Mouse (Mus musculus) midbrain, embryonic 10.5 days (tissue): ENCODE results near the gene Ifna15. TPM values are rescaled to one million over a fixed set of nuclear protein-coding genes. Genes with fewer than 3 reads are reported as not detected.

Experiments
- polyA plus RNA-seq: library from polyadenylated mRNA; unstranded; fragments of >200 nt; fragmentation: Nextera tagmentation; extraction: Ambion mirVana; gene quantifications from 2 replicates; pipeline ENCODE4 v1.2.1, GENCODE M21; 2016

Gene Ifna15
- polyA plus RNA-seq, 1 experiment from 2014 or later = not detected

Other genes with a start within 250 kb of the Ifna15 start
- 3.7 and 4.3 TPM in 2 replicates for gene Hacd4, start 119.3 kb downstream of the Ifna15 start, polyA plus RNA-seq
- gene Ifnb1, start 35.5 kb downstream of the Ifna15 start, polyA plus RNA-seq = not detected in 2 replicates
- not detected in 2 replicates for gene Ifna14, start 13.6 kb upstream of the Ifna15 start, polyA plus RNA-seq
- not detected in 2 replicates for gene Ifna9, start 34.1 kb upstream of the Ifna15 start, polyA plus RNA-seq
- not detected in 2 replicates for gene Ifna12, start 45.1 kb upstream of the Ifna15 start, polyA plus RNA-seq
- not detected in 2 replicates for gene C87499, start 76.2 kb upstream of the Ifna15 start, polyA plus RNA-seq
- gene Ifna13, start 86.2 kb upstream of the Ifna15 start, polyA plus RNA-seq = not detected in 2 replicates
- not detected in 2 replicates for gene Ifna16, start 118.7 kb upstream of the Ifna15 start, polyA plus RNA-seq
- not detected in 2 replicates for gene Ifna2, start 125.7 kb upstream of the Ifna15 start, polyA plus RNA-seq
- not detected in 2 replicates for gene Ifnab, start 133.1 kb upstream of the Ifna15 start, polyA plus RNA-seq
- gene Gm26566, start 163.6 kb upstream of the Ifna15 start, polyA plus RNA-seq = 0.80 and 1.1 TPM in 2 replicates
- gene Klhl9, start 164.2 kb upstream of the Ifna15 start, polyA plus RNA-seq = 95.6 and 111 TPM in 2 replicates
- gene Gm13271, start 196.6 kb upstream of the Ifna15 start, polyA plus RNA-seq = not detected in 2 replicates
- 0.19 and 0.32 TPM in 2 replicates for gene Gm13283, start 201.9 kb upstream of the Ifna15 start, polyA plus RNA-seq
- gene Gm13290, start 215.6 kb upstream of the Ifna15 start, polyA plus RNA-seq = 0.29 TPM in 1 of 2 replicates, not detected in the other
- not detected in 2 replicates for gene Gm13289, start 218.7 kb upstream of the Ifna15 start, polyA plus RNA-seq
- gene Gm13272, start 221.6 kb upstream of the Ifna15 start, polyA plus RNA-seq = not detected in 2 replicates
- 0.51 TPM in 1 of 2 replicates, not detected in the other for gene Ifnz, start 223.9 kb upstream of the Ifna15 start, polyA plus RNA-seq
- gene Gm13276, start 227.5 kb upstream of the Ifna15 start, polyA plus RNA-seq = not detected in 2 replicates
- gene Gm13277, start 230.4 kb upstream of the Ifna15 start, polyA plus RNA-seq = not detected in 2 replicates
- not detected in 2 replicates for gene Gm13278, start 233.3 kb upstream of the Ifna15 start, polyA plus RNA-seq
- 0.34 TPM in 1 of 2 replicates, not detected in the other for gene Gm13275, start 236.2 kb upstream of the Ifna15 start, polyA plus RNA-seq
- gene Gm13279, start 239.2 kb upstream of the Ifna15 start, polyA plus RNA-seq = not detected in 2 replicates
- 0.62 TPM in 1 of 2 replicates, not detected in the other for gene Gm13285, start 241.4 kb upstream of the Ifna15 start, polyA plus RNA-seq
- gene Gm13287, start 245.0 kb upstream of the Ifna15 start, polyA plus RNA-seq = not detected in 2 replicates
- gene Gm13288, start 247.3 kb upstream of the Ifna15 start, polyA plus RNA-seq = 0.09 TPM in 1 of 2 replicates, not detected in the other